Mouse (Mus musculus) right cerebral cortex, postnatal 14 days (tissue): ENCODE data around the gene Hoxb5.

Experiments used
- DNase-seq: peaks from one replicate; pipeline ENCODE4 v3.0.0; 2022

Hoxb5 gene

GRCm38 (mm10) chr11:96303151-96304099 is at the start of gene Hoxb5:
Gene Hoxb5, plus strand, starts transcription at chr11:96303336.
- peak; percentile 26 for DNase-seq

- no peak for DNase-seq
Observed at GRCm38 (mm10) chr11:96254221-96254620, 48.9 kb upstream of the Hoxb5 start.

- no peak for DNase-seq
Observed at GRCm38 (mm10) chr11:96255111-96255995, 47.8 kb upstream of the Hoxb5 start.

GRCm38 (mm10) chr11:96255996-96256445 is 47.1 kb upstream of the Hoxb5 start:
- no peak for DNase-seq

GRCm38 (mm10) chr11:96257141-96257540 is 46.0 kb upstream of the Hoxb5 start:
- no peak for DNase-seq

GRCm38 (mm10) chr11:96259038-96259437 is 44.1 kb upstream of the Hoxb5 start:
- DNase-seq = no peak

- no peak for DNase-seq
Observed at GRCm38 (mm10) chr11:96259511-96259910, 43.6 kb upstream of the Hoxb5 start.

GRCm38 (mm10) chr11:96260310-96260970 is 42.7 kb upstream of the Hoxb5 start:
- no peak for DNase-seq

GRCm38 (mm10) chr11:96261323-96261890 is 41.7 kb upstream of the Hoxb5 start:
- DNase-seq = no peak

- no peak for DNase-seq
Observed at GRCm38 (mm10) chr11:96262262-96262830, 40.8 kb upstream of the Hoxb5 start.

- DNase-seq = no peak
Observed at GRCm38 (mm10) chr11:96263636-96264389, 39.3 kb upstream of the Hoxb5 start.

- DNase-seq = no peak
Observed at GRCm38 (mm10) chr11:96264390-96265020, 38.6 kb upstream of the Hoxb5 start.

- no peak for DNase-seq
Observed at GRCm38 (mm10) chr11:96265954-96266353, 37.2 kb upstream of the Hoxb5 start.

- DNase-seq = no peak
Observed at GRCm38 (mm10) chr11:96267021-96267920, 35.9 kb upstream of the Hoxb5 start.

GRCm38 (mm10) chr11:96268031-96268745 is 34.9 kb upstream of the Hoxb5 start:
- no peak for DNase-seq

GRCm38 (mm10) chr11:96269869-96270268 is 33.3 kb upstream of the Hoxb5 start:
- no peak for DNase-seq

GRCm38 (mm10) chr11:96270996-96271540 is 32.1 kb upstream of the Hoxb5 start, which contains the start of gene Hoxb9:
Gene Hoxb9, plus strand, starts transcription at chr11:96271457.
- DNase-seq = no peak

- DNase-seq = no peak
Observed at GRCm38 (mm10) chr11:96271541-96272011, 31.6 kb upstream of the Hoxb5 start.
